Mouse (Mus musculus) spleen, adult 2 months (tissue): ENCODE data around the gene C330021F23Rik.

Experiments used
- CTCF ChIP-seq: fragments of 200-500 bp; IDR thresholded peaks from 2 replicates; pipeline ENCODE4 v1.5.1; 2011; ENCODE audit warnings: mild to moderate bottlenecking, inconsistent platforms; ENCODE audit not compliant: insufficient read depth, insufficient read length, insufficient replicate concordance; ENCODE audit errors: extremely low read depth
- POLR2A ChIP-seq: fragments of 200-500 bp; IDR thresholded peaks from 2 replicates; pipeline ENCODE4 v1.6.1; 2011; ENCODE audit warnings: low read depth, low read length, inconsistent platforms

DNA sequence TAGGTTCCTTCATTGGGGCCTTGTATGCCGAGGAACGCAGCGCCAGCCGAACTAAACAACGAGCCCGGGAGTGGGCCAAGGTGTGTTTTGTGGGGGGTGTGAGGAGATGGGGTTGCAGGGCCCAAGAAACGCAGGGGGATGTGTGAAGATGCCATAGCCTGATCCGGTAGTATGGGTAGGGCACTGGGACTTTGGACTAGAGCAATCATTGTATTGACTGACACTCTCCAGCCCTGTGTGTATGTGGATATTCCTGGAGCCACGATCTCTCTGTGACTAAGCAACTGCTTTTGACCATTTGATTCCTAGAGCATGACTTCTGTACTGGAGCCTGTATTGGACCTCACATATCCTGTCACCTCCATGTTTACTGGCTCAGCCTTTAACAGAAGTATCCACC lies 30.9 kb upstream of the C330021F23Rik start:
- TF ChIP-seq CTCF, result no peak
- TF ChIP-seq POLR2A, result no peak
